Mouse (Mus musculus): ENCODE data around the gene Fam187b. TPM values are rescaled to one million over a fixed set of nuclear protein-coding genes. Genes with fewer than 3 reads are reported as not detected.

Gene Fam187b
- polyA plus RNA-seq, 1 experiment from 2014 or later: 6.5 TPM

Other genes with a start within 250 kb of the Fam187b start
- gene Tmem147, start 244.2 kb upstream of the Fam187b start, polyA plus RNA-seq (2015; fragmentation: Nextera tagmentation; extraction: Ambion mirVana): 148 and 160 TPM in 2 replicates
- gene Gapdhs, start 230.1 kb upstream of the Fam187b start, polyA plus RNA-seq (2015; fragmentation: Nextera tagmentation; extraction: Ambion mirVana): 0.45 and 0.58 TPM in 2 replicates
- gene Sbsn, start 222.3 kb upstream of the Fam187b start, polyA plus RNA-seq (2015; fragmentation: Nextera tagmentation; extraction: Ambion mirVana): 1.5 and 2.6 TPM in 2 replicates
- 12.6 and 21.0 TPM in 2 replicates for gene Dmkn, start 210.0 kb upstream of the Fam187b start, polyA plus RNA-seq (2015; fragmentation: Nextera tagmentation; extraction: Ambion mirVana)
- gene Krtdap, start 185.9 kb upstream of the Fam187b start, polyA plus RNA-seq (2015; fragmentation: Nextera tagmentation; extraction: Ambion mirVana): 3.7 and 18.1 TPM in 2 replicates
- 0.35 and 0.67 TPM in 2 replicates for gene Ffar2, start 150.0 kb upstream of the Fam187b start, polyA plus RNA-seq (2015; fragmentation: Nextera tagmentation; extraction: Ambion mirVana)
- not detected in 2 replicates for gene Ffar3, start 117.6 kb upstream of the Fam187b start, polyA plus RNA-seq (2015; fragmentation: Nextera tagmentation; extraction: Ambion mirVana)
- gene Ffar1, start 112.2 kb upstream of the Fam187b start, polyA plus RNA-seq (2015; fragmentation: Nextera tagmentation; extraction: Ambion mirVana): not detected in 2 replicates
- gene Cd22, start 93.4 kb upstream of the Fam187b start, polyA plus RNA-seq (2015; fragmentation: Nextera tagmentation; extraction: Ambion mirVana): 0.15 and 0.16 TPM in 2 replicates
- gene Mag, start 58.9 kb upstream of the Fam187b start, polyA plus RNA-seq (2015; fragmentation: Nextera tagmentation; extraction: Ambion mirVana): 0.23 and 0.28 TPM in 2 replicates
- gene Hamp2, start 49.1 kb upstream of the Fam187b start, polyA plus RNA-seq (2015; fragmentation: Nextera tagmentation; extraction: Ambion mirVana): not detected in 2 replicates
- gene Hamp, start 29.8 kb upstream of the Fam187b start, polyA plus RNA-seq (2015; fragmentation: Nextera tagmentation; extraction: Ambion mirVana): not detected in 2 replicates
- gene Usf2, start 17.0 kb upstream of the Fam187b start, polyA plus RNA-seq (2015; fragmentation: Nextera tagmentation; extraction: Ambion mirVana): 20.5 and 22.3 TPM in 2 replicates
- 85.0 and 88.3 TPM in 2 replicates for gene Lsr, start 326 bp upstream of the Fam187b start, polyA plus RNA-seq (2015; fragmentation: Nextera tagmentation; extraction: Ambion mirVana)
- 62.1 and 66.0 TPM in 2 replicates for gene Fxyd5, start 68.7 kb downstream of the Fam187b start, polyA plus RNA-seq (2015; fragmentation: Nextera tagmentation; extraction: Ambion mirVana)
- 4.9 and 5.6 TPM in 2 replicates for gene Fxyd7, start 77.7 kb downstream of the Fam187b start, polyA plus RNA-seq (2015; fragmentation: Nextera tagmentation; extraction: Ambion mirVana)
- 105 and 119 TPM in 2 replicates for gene Fxyd1, start 83.4 kb downstream of the Fam187b start, polyA plus RNA-seq (2015; fragmentation: Nextera tagmentation; extraction: Ambion mirVana)
- gene Lgi4, start 85.6 kb downstream of the Fam187b start, polyA plus RNA-seq (2015; fragmentation: Nextera tagmentation; extraction: Ambion mirVana): 0.14 and 0.38 TPM in 2 replicates
- gene Fxyd3, start 102.9 kb downstream of the Fam187b start, polyA plus RNA-seq (2015; fragmentation: Nextera tagmentation; extraction: Ambion mirVana): 76.9 and 84.8 TPM in 2 replicates
- 17.4 and 23.2 TPM in 2 replicates for gene Hpn, start 141.5 kb downstream of the Fam187b start, polyA plus RNA-seq (2015; fragmentation: Nextera tagmentation; extraction: Ambion mirVana)
- gene Scn1b, start 153.2 kb downstream of the Fam187b start, polyA plus RNA-seq (2015; fragmentation: Nextera tagmentation; extraction: Ambion mirVana): 0.64 and 0.89 TPM in 2 replicates
- 68.1 and 72.2 TPM in 2 replicates for gene Gramd1a, start 182.1 kb downstream of the Fam187b start, polyA plus RNA-seq (2015; fragmentation: Nextera tagmentation; extraction: Ambion mirVana)

Data from lung, embryonic 16.5 days (tissue).